Mouse (Mus musculus) mesoderm, embryonic 11.5 days (tissue): ENCODE results near the gene Ncf4.
"Not testable (repeated sequence)": the region's sequence is repeated elsewhere in the genome, so short reads cannot be mapped to it uniquely, and the experiment has no call there.

Experiments
- DNase-seq: peaks from one replicate; pipeline ENCODE4 v3.0.0-alpha.2; 2012; ENCODE audit warnings: low read depth, low spot score

The Ncf4 gene

GRCm38 (mm10) chr15:78254751-78255150 is 10.2 kb downstream of the Ncf4 start:
- DNase-seq, result peak; percentile 82

GRCm38 (mm10) chr15:78256602-78257259 is 12.1 kb downstream of the Ncf4 start:
- not testable (repeated sequence) for DNase-seq

- DNase-seq, result peak; percentile 71
Measured at GRCm38 (mm10) chr15:78257326-78258050, 12.9 kb downstream of the Ncf4 start.

GRCm38 (mm10) chr15:78258246-78258865 is 13.8 kb downstream of the Ncf4 start:
- no peak for DNase-seq

- DNase-seq, result no peak
Measured at GRCm38 (mm10) chr15:78260668-78261333, 16.2 kb downstream of the Ncf4 start.

GRCm38 (mm10) chr15:78263286-78263685 is 18.7 kb downstream of the Ncf4 start:
- DNase-seq, result no peak

- no peak for DNase-seq
Measured at GRCm38 (mm10) chr15:78267441-78267840, 22.8 kb downstream of the Ncf4 start.

GRCm38 (mm10) chr15:78267865-78268264 is 23.3 kb downstream of the Ncf4 start:
- DNase-seq, result no peak

GRCm38 (mm10) chr15:78271208-78271607 is 26.6 kb downstream of the Ncf4 start:
- DNase-seq, result no peak

- no peak for DNase-seq
Measured at GRCm38 (mm10) chr15:78278308-78278707, 33.7 kb downstream of the Ncf4 start.

GRCm38 (mm10) chr15:78287941-78288340 is 43.3 kb downstream of the Ncf4 start:
- DNase-seq, result no peak

- not testable (repeated sequence) for DNase-seq
Measured at GRCm38 (mm10) chr15:78289775-78290174, 45.2 kb downstream of the Ncf4 start.

GRCm38 (mm10) chr15:78293228-78293627 is 48.6 kb downstream of the Ncf4 start:
- DNase-seq, result not testable (repeated sequence)

- no peak for DNase-seq
Measured at GRCm38 (mm10) chr15:78293716-78294115, 49.1 kb downstream of the Ncf4 start.

GRCm38 (mm10) chr15:78298558-78298957 is 54.0 kb downstream of the Ncf4 start:
- DNase-seq, result no peak

GRCm38 (mm10) chr15:78299641-78300040 is 55.0 kb downstream of the Ncf4 start:
- DNase-seq, result no peak

- DNase-seq, result no peak
Measured at GRCm38 (mm10) chr15:78300773-78301172, 56.2 kb downstream of the Ncf4 start.

- DNase-seq, result no peak
Measured at GRCm38 (mm10) chr15:78302718-78303117, 58.1 kb downstream of the Ncf4 start.

- DNase-seq, result no peak
Measured at GRCm38 (mm10) chr15:78303665-78304233, 59.1 kb downstream of the Ncf4 start.

GRCm38 (mm10) chr15:78305341-78305933 is 60.8 kb downstream of the Ncf4 start, which contains the start of gene Csf2rb2:
Gene Csf2rb2 (minus strand): TSS chr15:78305721.
- no peak for DNase-seq

GRCm38 (mm10) chr15:78309865-78310264 is 65.3 kb downstream of the Ncf4 start:
- no peak for DNase-seq
